Mouse (Mus musculus): ENCODE results near the gene H2-Ob.

H2-Ob gene

DNA sequence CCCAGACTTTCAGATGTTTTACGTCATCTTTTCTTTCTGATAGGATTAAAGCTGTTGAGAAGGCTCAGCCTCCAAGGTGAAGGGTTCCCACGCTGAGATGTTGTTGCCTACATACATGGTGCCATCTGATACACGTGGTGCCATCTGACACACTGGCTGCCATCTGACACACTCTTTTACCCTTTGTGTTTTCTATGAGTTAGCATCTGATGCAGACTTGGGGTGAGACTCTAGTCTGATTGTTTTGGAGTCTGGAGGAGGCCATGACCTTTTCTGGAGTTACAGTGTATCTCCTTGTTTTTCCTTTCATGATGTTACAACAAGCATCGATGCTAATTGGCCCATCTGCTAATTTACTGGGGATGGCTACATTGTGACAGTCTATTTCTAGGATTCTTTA is 6.0 kb downstream of the H2-Ob start:
- no peak for DNase-seq (ENCODE audit: low spot score)

DNA sequence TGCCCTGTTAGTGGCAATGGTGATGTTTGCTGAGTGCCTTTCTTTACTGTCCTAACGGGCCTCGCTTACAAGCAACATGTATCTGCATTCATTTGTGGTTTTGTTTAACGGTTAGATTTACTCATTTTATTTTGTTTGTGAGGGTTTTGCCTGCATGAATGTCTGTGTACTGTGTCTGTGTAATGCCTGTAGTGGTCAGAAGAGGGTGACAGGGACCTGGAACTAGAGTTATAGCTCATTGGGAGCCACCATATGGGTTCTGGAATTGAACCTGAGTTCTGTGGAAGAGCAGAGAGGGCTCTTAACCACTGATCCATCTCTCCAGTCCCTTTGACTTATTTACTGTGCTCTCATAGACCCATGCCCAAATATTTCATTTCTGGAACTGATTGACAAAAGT is 8.3 kb downstream of the H2-Ob start:
- DNase-seq (ENCODE audit: low spot score) = no peak

DNA sequence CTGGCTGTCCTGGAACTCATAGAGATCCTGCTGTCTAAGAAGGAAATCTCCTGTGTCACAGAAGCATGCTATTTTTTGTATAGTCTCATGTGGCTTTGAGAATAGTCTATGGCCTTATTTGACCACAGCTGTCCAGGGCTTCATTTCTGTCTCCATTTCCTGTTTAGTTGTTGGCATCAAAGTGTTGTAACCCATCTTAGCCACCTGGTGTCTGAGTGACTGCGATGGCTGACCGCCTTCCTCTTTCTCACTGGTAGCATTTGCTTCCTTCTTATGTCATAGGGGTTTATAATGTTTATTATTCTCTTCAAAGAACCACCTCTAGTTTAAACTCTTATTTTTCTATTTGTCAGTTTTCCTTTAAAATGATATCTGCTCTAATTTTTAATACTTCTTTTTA is 10.1 kb downstream of the H2-Ob start:
- DNase-seq (ENCODE audit: low spot score) = no peak

DNA sequence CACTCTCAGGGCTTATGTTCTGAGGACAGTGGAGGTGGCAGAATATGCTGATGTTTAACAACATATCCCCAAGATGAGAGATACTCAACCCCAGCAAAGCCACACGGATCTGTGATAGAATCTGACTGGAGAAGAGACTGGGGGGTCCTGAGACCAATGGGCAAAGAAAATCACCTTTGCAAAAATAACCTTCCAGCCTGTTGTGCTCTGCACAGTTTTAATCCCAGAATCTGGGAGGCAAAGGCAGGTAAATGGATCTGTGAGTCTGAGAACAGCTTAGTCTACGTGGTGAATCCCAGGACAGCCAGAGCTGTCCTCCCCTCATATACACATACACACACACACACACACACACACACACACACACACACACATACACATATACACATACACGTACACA is 10.7 kb downstream of the H2-Ob start:
- DNase-seq (ENCODE audit: low spot score) = no peak

DNA sequence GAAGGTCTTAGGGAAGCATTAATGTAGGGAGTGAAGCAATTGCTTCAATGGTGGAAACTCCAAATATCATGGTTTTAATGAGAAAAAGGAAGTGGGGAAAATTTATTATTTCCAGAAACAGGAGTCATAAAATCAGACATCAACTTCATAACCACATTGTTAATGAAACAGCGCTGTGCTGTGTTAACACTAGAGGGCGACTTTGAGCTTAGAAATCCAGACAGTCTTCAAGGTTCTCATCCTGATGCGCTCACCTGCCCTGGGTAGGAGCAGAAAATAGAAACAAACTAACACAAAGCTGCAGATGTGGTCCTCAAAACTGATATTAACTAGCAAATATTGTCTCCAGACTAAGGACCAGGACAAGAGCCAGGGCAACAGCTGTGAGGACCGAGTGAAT is 11.2 kb downstream of the H2-Ob start:
- DNase-seq (ENCODE audit: low spot score) = no peak

DNA sequence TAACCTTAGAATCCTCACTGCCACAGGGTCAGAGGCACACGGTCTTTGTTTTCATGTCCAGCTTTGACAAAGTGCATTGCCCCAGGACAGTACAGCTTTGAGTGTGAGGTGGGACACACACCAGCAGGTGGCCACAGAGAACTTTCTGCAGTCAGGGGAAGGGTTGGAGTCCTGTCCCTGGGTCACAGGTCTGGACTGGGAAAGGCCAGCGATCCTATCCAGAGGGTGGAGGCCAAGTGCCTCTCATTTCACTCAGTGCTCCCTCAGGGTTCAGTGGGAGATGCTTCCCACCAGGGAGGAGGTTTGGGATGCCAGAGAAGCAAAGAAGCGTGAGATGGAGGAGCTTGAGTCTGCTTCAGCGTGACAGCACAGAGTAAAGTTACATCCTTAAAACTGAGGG is 13.0 kb downstream of the H2-Ob start:
- no peak for DNase-seq (ENCODE audit: low spot score)

DNA sequence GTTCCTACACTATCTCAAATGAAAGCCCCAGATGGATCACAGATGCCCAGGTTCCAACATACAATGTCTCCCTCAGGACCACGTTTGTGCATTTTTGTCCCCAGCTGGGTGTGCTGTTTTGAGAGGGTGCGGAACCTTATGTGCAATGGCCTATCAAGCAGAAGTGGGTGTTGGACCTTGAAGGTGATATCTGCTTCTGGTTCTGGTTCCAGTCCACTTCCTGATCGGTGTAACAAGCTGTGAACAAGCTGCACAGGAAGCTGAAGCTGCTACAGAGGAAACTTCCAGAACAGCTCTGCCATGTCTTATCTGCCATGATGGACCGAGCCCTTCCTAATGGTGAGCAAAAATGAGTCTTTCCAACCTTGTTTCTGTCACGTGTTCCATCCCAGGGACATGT is 17.8 kb downstream of the H2-Ob start:
- no peak for DNase-seq (ENCODE audit: low spot score)

DNA sequence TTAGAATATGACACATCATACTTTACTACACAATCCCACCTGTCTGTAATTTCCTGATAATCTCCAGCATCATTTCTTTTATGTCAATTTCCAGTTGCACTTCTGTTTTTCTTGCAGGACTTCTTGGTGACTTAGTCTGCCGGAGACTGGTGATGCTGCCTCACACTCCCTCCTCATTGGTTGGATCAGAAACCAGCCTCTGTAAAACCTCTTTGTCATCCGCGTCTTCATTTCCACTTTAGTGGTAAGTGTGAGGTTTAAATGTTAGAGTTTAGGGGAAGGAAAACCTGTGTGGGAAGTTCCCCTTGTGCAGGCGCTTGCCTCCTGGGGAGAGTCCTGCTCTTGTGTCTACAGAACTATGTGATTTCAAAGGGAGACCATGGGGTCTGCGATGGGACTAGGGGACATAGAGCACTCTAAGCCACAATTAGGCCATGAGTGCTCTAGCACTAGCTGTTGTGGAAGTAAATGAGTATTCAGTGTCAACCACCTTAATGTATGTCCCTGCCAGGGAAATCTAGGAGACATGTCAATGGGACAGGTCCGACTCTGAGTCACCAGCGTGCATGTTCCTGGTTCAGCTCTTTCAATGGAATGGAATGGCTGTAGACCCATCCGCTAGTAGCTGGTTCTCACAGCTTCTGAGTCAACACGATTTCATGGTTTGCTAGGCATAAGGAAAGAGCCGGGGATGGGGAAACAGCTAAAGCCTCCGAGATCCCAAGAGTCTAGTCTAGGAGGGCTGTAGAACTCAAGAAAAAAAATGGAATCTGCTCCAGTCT is 19.1 kb downstream of the H2-Ob start, which contains the start of gene H2-Ab1:
Gene H2-Ab1, plus strand, starts transcription at position 96 of the 782 bp plus-strand sequence.
- no peak for DNase-seq (ENCODE audit: low spot score)

DNA sequence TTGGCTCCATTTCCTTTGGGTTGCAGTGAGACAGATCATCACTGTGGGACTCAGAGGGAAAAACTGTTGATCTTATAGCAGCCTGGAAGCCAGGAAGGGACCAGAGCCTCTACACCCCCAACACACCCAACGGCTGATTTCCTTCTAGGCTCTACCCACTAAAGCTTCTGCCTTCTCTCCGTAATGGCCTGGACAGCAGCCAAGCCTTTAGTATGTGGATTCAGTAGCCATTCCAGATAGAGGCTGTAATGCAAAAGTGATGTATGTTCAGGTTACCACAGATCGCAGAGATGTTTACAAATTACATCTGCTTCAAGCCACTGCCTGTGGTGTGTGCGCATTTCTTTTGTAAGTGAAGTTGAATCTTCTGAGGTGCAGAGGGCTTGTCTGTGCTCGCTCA is 21.8 kb downstream of the H2-Ob start:
- DNase-seq (ENCODE audit: low spot score) = no peak

DNA sequence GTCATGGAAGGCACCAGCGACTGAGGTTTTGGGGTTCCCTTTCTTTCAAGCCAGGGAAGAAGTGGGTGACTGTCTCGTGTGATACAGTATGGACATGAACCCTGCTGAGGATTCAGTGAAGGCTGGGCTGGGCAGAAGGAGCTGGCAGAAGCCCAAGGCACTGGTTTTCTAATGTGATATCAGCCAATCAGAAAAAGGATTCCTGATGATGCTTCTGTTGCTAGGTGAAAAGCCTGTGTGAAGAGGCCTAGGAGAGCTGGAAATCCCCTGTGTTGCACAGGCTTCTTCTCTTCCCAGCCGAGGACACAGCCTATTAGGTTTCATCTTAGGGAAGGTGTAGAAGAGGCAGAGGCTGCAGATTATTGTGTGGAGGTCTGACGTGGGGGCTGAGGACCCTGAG is 22.8 kb downstream of the H2-Ob start:
- peak; percentile 47 for DNase-seq (ENCODE audit: low spot score)

DNA sequence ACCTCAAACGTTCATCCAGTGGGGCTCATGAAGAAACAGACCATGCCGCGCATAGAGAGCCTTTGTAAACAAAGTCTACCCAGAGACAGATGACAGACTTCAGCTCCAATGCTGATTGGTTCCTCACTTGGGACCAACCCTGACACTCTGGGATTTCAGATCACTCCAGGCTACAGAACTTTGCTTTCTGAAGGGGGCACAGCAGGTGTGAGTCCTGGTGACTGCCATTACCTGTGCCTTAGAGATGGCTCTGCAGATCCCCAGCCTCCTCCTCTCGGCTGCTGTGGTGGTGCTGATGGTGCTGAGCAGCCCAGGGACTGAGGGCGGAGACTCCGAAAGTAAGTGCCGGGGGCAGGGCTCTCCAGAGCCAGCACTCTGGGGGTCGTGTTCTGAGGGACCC is 24.4 kb downstream of the H2-Ob start:
- DNase-seq (ENCODE audit: low spot score) = no peak

DNA sequence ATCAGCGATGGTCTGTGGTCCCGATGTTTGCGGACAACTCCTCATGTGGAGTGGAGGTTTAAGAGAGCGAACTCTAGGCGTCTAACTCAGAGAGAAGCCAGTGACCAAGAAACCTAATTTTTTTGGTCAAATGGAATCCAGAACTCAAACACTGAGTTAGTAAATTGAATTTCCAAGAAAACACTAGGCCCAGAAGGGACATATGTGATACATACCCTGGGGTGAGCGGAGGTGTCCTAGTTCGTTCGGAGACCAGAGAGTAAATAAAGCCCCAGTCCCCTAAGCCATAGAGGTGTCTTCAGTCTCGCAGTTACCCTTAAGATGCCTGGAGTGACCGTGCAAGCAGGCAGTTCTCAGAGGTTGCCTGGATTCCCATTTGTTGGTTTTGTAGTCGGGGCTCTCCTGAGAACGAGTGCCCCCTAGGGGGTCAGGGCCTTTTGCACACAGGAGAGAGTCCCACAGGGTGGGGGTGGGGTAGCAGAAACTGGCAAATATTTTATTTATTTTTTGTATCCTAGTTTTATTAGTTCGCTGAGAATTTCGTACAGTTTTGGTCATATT is 25.2 kb downstream of the H2-Ob start:
- no peak for DNase-seq (ENCODE audit: low spot score)

DNA sequence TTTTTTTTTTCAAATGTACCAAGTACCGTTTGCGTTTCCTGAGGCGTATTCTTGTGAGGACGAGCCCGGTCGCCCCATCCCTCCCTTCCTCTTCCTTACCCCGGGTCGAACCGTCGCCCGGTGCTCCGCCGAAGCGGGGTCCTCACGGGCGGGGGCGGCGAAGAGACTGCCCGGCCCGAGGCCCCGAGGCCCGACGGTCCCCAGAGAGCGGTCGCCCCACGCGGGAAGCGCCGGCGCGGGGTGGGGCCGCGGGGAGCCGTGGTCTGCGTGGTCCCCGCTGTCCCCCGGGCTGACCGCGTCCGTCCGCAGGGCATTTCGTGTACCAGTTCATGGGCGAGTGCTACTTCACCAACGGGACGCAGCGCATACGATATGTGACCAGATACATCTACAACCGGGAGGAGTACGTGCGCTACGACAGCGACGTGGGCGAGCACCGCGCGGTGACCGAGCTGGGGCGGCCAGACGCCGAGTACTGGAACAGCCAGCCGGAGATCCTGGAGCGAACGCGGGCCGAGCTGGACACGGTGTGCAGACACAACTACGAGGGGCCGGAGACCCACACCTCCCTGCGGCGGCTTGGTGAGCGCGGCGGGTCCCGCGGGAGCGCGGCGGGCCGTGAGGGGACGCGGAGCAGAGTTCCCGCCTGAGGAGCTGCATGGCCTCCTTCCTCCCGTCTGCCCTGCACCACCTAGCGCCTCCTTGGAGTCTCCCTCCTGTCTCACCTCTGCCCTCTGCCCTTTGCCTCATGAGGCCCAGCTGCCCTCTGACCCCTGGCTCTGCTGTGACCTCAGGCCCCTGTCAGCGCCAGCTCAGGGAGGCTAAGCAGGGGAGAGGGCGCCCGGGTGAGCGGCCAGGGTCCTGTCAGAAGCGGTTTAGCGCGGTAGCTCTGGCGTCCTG is 26.0 kb downstream of the H2-Ob start:
- no peak for DNase-seq (ENCODE audit: low spot score)

DNA sequence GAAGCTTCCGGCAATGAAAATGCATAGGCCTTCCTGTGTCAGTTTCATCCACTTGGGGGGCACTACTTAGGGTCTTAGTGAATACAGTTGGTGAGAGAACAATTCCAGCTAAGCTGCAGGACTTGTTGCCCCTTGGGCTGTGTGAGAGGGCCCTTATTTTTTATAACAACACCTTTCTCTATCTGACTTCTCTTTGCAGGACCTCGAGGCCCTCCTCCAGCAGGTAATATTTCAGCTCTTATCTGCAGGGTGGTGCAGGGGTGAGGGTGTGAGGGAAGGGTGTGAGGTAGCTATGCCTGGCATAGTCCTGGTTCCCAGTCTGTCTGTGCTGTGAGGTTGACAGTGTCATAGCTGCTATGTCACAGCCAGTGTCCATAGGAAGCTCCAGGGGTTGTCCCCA is 29.6 kb downstream of the H2-Ob start:
- DNase-seq (ENCODE audit: low spot score) = no peak

DNA sequence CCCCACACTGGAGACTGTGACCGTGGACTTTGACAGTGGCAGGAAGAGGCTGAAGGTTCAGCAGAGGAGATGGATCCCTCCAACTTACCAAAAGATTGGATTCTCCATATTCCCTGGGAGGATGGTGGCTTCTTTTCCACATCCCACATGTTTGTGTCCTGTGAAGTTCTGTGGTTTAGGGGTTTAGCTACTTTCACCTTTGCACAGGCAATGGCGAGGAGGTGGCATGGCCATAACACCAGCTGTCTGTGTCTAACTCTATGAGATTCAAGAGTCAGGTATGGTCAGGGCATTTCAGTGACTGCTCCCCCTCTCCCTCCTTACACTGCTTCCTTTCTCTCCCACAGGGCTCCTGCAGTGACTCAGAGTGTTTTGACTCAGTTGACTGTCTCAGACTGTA is 30.0 kb downstream of the H2-Ob start:
- DNase-seq (ENCODE audit: low spot score) = no peak

DNA sequence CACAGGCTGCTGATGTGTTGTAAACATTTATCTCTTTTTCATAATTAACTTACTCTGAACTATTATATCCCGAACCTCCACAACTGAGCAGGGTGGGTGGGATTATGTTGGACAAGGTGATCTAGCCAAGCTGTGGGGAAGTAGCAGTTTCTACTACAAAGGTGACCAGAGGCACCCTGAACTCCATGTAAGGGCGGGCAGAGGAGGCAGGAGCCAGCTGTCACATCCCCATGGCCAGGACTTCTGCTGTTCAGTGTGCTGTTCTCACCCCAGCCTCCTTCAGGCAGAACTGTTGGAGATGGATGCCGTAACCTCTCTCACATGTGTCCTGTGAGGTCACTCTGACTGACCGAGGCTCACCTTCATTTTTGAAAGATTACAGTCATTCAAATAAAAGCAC is 31.1 kb downstream of the H2-Ob start:
- DNase-seq (ENCODE audit: low spot score) = no peak

DNA sequence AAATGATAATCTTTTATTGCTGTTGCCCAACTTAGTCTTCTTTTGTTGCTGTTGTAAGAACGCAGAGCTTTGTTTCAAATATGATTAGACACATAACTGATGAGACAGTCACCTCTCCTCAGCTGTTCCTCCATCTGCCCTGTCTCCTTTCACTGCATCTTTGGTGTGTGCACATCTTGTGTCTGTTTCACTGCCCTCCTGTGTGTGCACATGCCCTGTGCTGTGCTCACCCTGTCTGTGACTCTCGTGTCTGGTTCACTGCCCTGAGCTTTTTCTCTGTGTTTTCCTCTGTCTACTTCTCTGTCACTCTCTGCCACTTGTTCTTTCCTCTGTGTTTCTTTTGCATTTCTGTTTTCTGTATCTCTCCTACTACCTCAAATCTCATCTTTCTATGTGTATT is 31.5 kb downstream of the H2-Ob start:
- no peak for DNase-seq (ENCODE audit: low spot score)

DNA sequence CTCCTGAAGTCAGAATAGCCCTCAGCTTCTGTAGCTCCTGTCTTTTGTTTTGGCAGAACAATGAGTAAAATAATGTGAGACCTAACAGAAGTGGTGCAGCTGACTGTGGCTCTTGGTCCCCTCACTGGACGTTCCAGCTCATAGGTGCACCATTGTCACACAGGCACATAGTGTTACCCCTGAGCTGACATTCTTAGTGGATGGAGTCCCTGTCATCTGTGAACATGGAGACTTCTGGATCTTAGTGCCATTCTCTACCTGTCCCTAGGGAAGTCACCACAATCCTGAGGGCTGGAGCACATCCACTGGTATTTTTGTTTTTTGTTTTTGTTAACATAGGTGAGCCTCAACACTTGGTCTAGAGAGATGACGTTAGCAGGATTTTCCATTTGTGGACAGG is 32.2 kb downstream of the H2-Ob start:
- DNase-seq (ENCODE audit: low spot score) = no peak

DNA sequence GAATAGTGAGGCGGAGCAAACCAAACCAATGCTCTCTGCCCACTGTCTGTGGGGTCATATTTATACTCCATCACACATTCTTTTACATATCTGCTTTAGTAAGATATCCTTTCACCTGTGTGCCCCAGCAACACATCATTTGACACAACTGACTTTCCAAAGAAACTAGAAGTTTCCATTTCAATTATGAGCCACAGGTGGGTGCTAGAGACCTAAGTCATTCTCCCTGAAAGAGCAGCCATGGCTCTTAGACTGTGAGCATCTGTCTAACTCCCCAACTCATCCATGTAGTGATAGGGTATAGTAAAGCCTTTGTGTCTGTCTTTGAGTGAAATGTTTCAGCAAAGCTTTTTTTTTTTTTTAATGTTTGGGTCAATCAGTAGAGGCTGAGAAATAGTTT is 33.4 kb downstream of the H2-Ob start:
- DNase-seq (ENCODE audit: low spot score) = no peak

DNA sequence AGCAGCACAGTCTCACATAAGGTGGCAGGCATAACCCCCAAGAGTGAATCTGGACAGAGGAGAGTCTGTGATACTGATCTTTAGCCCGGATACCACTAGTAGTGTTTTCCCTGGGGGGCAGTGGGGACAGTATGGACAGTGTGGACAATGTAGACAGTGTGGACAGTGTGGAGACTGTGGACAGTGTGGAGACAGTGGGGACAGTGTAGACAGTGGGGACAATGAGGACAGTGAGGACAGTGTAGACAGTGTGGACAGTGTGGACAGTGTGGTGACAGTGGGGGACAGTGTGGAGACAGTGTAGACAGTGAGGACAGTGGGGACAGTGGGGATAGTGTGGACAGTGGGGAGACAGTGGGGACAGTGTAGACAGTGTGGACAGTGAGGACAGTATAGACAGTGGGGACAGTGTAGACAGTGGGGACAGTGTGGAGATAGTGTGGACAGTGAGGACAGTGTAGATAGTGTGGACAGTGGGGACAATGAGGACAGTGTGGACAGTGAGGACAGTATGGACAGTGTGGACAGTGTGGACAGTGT is 41.9 kb downstream of the H2-Ob start:
- DNase-seq (ENCODE audit: low spot score) = no peak

DNA sequence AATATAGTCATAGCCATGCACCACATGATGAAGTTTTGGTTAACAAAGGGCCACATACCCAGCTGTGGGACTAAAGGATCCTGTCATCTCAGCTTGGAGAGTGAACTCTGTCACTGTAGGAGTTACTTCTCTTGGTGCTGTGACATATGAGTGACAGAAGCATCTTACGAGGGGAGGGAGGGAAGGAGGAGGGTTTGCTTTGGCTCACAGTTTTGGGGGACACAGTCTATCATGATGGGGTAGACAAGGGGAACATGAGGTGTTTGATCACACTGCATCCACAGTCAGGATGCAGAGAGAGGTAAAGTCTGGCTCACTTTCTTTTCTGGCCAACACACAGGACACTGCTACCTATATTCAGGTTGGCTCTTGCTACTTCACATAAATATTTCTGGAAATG is 43.1 kb downstream of the H2-Ob start:
- DNase-seq (ENCODE audit: low spot score) = no peak

DNA sequence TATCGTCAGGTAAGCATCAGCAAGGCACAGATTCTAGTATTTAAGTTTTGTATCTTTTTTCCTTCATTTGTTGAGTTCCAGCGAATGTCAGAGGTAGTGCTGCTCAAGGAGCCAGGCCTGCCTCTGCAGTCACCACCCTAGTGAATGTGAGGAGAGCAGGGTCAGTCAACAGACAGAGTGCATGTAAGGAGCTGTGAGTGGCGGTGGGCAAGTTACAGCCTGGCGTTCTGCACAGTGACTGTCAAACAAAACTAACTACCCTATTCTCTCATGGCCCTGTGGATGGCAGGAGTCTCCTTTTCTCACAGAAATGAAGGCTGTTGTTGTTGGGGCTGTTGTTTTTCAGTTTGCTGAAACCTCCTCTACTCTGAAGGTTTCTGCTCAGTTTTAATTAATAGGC is 46.7 kb downstream of the H2-Ob start:
- no peak for DNase-seq (ENCODE audit: low spot score)

DNA sequence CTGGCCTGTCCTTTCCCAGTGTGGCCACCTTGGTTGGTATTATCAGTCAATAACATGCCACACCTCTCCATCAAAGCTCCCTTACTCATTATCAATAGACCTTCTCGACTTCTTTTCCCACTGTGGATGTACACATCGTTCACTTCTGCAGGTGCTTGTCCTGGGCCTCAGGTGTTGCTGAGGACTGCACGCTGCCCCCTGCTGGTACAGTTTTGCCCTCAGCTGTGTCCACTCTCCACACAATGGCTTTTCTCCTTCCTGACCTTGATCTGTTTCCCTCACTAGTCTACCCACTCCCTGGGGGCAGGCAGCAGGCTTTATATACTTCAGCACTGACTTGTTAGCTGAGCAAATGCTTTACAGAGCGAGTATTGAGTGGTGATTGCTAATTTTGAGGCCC is 47.1 kb downstream of the H2-Ob start:
- DNase-seq (ENCODE audit: low spot score) = no peak
